Comparison of ENCODE assay signal across 23 mouse cellular contexts in the genomic region with DNA sequence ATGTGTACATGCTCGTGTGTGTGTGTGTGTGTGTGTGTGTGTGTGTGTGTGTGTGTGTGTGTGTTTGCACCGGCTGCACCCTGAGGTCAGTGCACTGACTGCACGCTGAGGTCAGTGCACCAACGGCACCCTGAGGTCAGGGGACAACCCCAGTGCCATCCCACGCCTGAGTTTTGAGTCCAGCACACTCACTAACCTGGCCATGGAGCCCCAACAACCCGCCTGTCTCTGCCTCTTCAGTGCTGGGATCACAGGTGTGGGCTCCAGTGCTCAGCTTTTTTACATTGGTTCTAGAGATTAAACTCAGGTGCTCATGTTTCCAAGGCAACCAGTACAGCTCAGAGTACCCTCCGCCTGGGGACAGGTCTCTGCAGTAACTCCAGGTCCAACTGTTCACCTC. TPM values are rescaled to one million over a fixed set of nuclear protein-coding genes. Genes with fewer than 3 reads are reported as not detected.
DNase-seq lines count a peak whose midpoint lies in the region; ATAC-seq and TF ChIP-seq lines count a peak whose summit lies in the region.
"Had no signal": no experiment of that assay in that cellular context is flagged by ENCODE, and none has a peak within 500 bp of the region (broad histone marks: within the 10 kb centered on the region; RNA-seq: fewer than 3 reads in every experiment).

No protein-coding gene starts in this region.

- no peaks in the 10 kb centered on the region for H3K36me3 ChIP-seq in forebrain, embryonic 10.5 days (replicated peaks)
- no peaks in the 10 kb centered on the region for H3K36me3 ChIP-seq in forebrain, postnatal 0 days (ENCODE audit: insufficient read depth)
- H3K36me3 ChIP-seq in lung, embryonic 14.5 days (ENCODE audit: insufficient read depth), result no peaks in the 10 kb centered on the region
- no peaks in the 10 kb centered on the region for H3K36me3 ChIP-seq in lung, postnatal 0 days (ENCODE audit: insufficient read depth, low read length)
- no peaks in the 10 kb centered on the region for H3K36me3 ChIP-seq in hindbrain, postnatal 0 days (ENCODE audit: insufficient read depth, low read length)
- no peaks in the 10 kb centered on the region for H3K36me3 ChIP-seq in midbrain, embryonic 14.5 days (ENCODE audit: control insufficient read depth, insufficient read depth, low read length)
- H3K36me3 ChIP-seq: heart, embryonic 13.5 days had no signal

- no peak for TF ChIP-seq CTCF in forebrain, postnatal 0 days (IDR thresholded peaks at IDR 0.05; ENCODE audit: low read depth)
- no peak for TF ChIP-seq CTCF in lung, embryonic 14.5 days (IDR thresholded peaks at IDR 0.05; ENCODE audit: low read depth)
- TF ChIP-seq CTCF in lung, postnatal 0 days (IDR thresholded peaks at IDR 0.05), result no peak
- TF ChIP-seq CTCF in hindbrain, postnatal 0 days (IDR thresholded peaks at IDR 0.05; ENCODE audit: low read depth), result no peak

- peak overlapping the region; percentile 88 for H3K27ac ChIP-seq in forebrain, embryonic 10.5 days
- no peak overlapping the region for H3K27ac ChIP-seq in forebrain, postnatal 0 days (ENCODE audit: low read depth, low read length)
- H3K27ac ChIP-seq in lung, embryonic 14.5 days (ENCODE audit: low read depth), result no peak overlapping the region
- no peak overlapping the region for H3K27ac ChIP-seq in lung, postnatal 0 days (ENCODE audit: low read length)
- H3K27ac ChIP-seq in hindbrain, postnatal 0 days, result no peak overlapping the region
- no peak overlapping the region for H3K27ac ChIP-seq in midbrain, embryonic 14.5 days (replicated peaks; ENCODE audit: low read depth, low read length)
- H3K27ac ChIP-seq: heart, embryonic 13.5 days; layer of hippocampus, adult 2 months; stomach, postnatal 0 days had no signal

- TF ChIP-seq EP300 in lung, postnatal 0 days (IDR thresholded peaks at IDR 0.05), result no peak

- peaks cover 3% of the 10 kb centered on the region; the same call in 1 of the 2 replicates for H3K27me3 ChIP-seq in forebrain, embryonic 10.5 days (ENCODE audit: poor library complexity, severe bottlenecking)
- H3K27me3 ChIP-seq in forebrain, postnatal 0 days (ENCODE audit: insufficient read depth, low read length), result no peaks in the 10 kb centered on the region
- H3K27me3 ChIP-seq in lung, embryonic 14.5 days (ENCODE audit: insufficient read depth, low read length), result no peaks in the 10 kb centered on the region
- no peaks in the 10 kb centered on the region for H3K27me3 ChIP-seq in lung, postnatal 0 days (replicated peaks; ENCODE audit: insufficient read depth, low read length)
- no peaks in the 10 kb centered on the region for H3K27me3 ChIP-seq in hindbrain, postnatal 0 days (ENCODE audit: insufficient read depth, low read length)
- no peaks in the 10 kb centered on the region for H3K27me3 ChIP-seq in midbrain, embryonic 14.5 days (ENCODE audit: control insufficient read depth, insufficient read depth, low read length)
- H3K27me3 ChIP-seq: heart, embryonic 13.5 days had no signal

- peaks cover 46% of the 10 kb centered on the region for H3K4me1 ChIP-seq in forebrain, embryonic 10.5 days
- H3K4me1 ChIP-seq in forebrain, postnatal 0 days (ENCODE audit: insufficient read depth), result no peaks in the 10 kb centered on the region; the same call in 1 of the 2 replicates
- H3K4me1 ChIP-seq in lung, embryonic 14.5 days (ENCODE audit: insufficient read depth), result peaks cover 4% of the 10 kb centered on the region; the same call in 1 of the 2 replicates
- H3K4me1 ChIP-seq in lung, postnatal 0 days (ENCODE audit: insufficient read depth, low read depth, low read length), result no peaks in the 10 kb centered on the region
- peaks cover 3% of the 10 kb centered on the region; the same call in 1 of the 2 replicates for H3K4me1 ChIP-seq in hindbrain, postnatal 0 days (ENCODE audit: insufficient read depth, low read length)
- peaks cover 25% of the 10 kb centered on the region for H3K4me1 ChIP-seq in midbrain, embryonic 14.5 days (ENCODE audit: control insufficient read depth, insufficient read depth, low read length)

- no peak for DNase-seq in forebrain, embryonic 10.5 days (ENCODE audit: extremely low spot score, low spot score)
- no peak for DNase-seq in forebrain, postnatal 0 days
- peak; percentile 45 for DNase-seq in lung, embryonic 14.5 days
- no peak for DNase-seq in lung, postnatal 0 days (ENCODE audit: low spot score)
- DNase-seq in hindbrain, postnatal 0 days (ENCODE audit: low spot score), result peak; percentile 31
- peak; percentile 37 for DNase-seq in midbrain, embryonic 14.5 days
- DNase-seq in thymus, postnatal 25 days, result no peak
- no peak for DNase-seq in neural tube, embryonic 10.5 days (ENCODE audit: extremely low spot score, low spot score)
- DNase-seq: adrenal gland, postnatal 36 days; cerebellum, adult 9-11 months; heart, postnatal 4 days; right cerebral cortex, adult 18-20 months; thymus, postnatal 14 days had no signal

- WGBS in forebrain, embryonic 10.5 days, result 48% methylated on average over 6 of the region's 7 CpGs
- 38% methylated on average over 7 of the region's 7 CpGs for WGBS in forebrain, postnatal 0 days
- 41% methylated on average over 7 of the region's 7 CpGs for WGBS in lung, embryonic 14.5 days
- WGBS in lung, postnatal 0 days, result 39% methylated on average over 7 of the region's 7 CpGs
- whole genome bisulfite sequencing in hindbrain, postnatal 0 days, result 29% methylated on average over 7 of the region's 7 CpGs
- WGBS in midbrain, embryonic 14.5 days, result 39% methylated on average over 7 of the region's 7 CpGs

- no peak overlapping the region for H3K4me3 ChIP-seq in forebrain, embryonic 10.5 days
- no peak overlapping the region for H3K4me3 ChIP-seq in forebrain, postnatal 0 days (ENCODE audit: low read depth, low read length)
- no peak overlapping the region for H3K4me3 ChIP-seq in lung, embryonic 14.5 days (ENCODE audit: low read depth, low read length)
- H3K4me3 ChIP-seq in lung, postnatal 0 days (ENCODE audit: low read depth, low read length), result no peak overlapping the region
- no peak overlapping the region for H3K4me3 ChIP-seq in hindbrain, postnatal 0 days (ENCODE audit: low read length)
- H3K4me3 ChIP-seq in midbrain, embryonic 14.5 days (replicated peaks; ENCODE audit: low read depth, low read length), result no peak overlapping the region
- H3K4me3 ChIP-seq: erythroblast, embryonic 14.5 days; heart, embryonic 13.5 days; layer of hippocampus, adult 2 months had no signal

- H3K9ac ChIP-seq in forebrain, postnatal 0 days, result no peak overlapping the region
- no peak overlapping the region for H3K9ac ChIP-seq in lung, embryonic 14.5 days
- no peak overlapping the region for H3K9ac ChIP-seq in lung, postnatal 0 days (replicated peaks; ENCODE audit: low read depth)
- H3K9ac ChIP-seq in hindbrain, postnatal 0 days (replicated peaks; ENCODE audit: low read length), result no peak overlapping the region
- no peak overlapping the region for H3K9ac ChIP-seq in midbrain, embryonic 14.5 days (replicated peaks; ENCODE audit: low read length)
- H3K9ac ChIP-seq: heart, embryonic 13.5 days had no signal

- no peak for ATAC-seq in forebrain, postnatal 0 days
- ATAC-seq in lung, embryonic 14.5 days (ENCODE audit: insufficient read depth), result peak; percentile 32; the same call in 1 of the 2 replicates
- ATAC-seq in lung, postnatal 0 days, result no peak; the same call in 1 of the 2 replicates
- ATAC-seq in hindbrain, postnatal 0 days, result peak; percentile 52; the same call in 1 of the 2 replicates
- no peak for ATAC-seq in midbrain, embryonic 14.5 days (ENCODE audit: low FRiP score, low TSS enrichment)

- no peak overlapping the region for H3K4me2 ChIP-seq in forebrain, postnatal 0 days (ENCODE audit: low read depth)
- no peak overlapping the region for H3K4me2 ChIP-seq in lung, embryonic 14.5 days
- H3K4me2 ChIP-seq in lung, postnatal 0 days (replicated peaks; ENCODE audit: low read depth, low read length), result no peak overlapping the region
- no peak overlapping the region for H3K4me2 ChIP-seq in hindbrain, postnatal 0 days (ENCODE audit: low read depth, low read length)
- no peak overlapping the region for H3K4me2 ChIP-seq in midbrain, embryonic 14.5 days (ENCODE audit: low read length)
- H3K4me2 ChIP-seq: heart, embryonic 13.5 days had no signal

- no peaks in the 10 kb centered on the region for H3K9me3 ChIP-seq in forebrain, embryonic 10.5 days
- no peaks in the 10 kb centered on the region for H3K9me3 ChIP-seq in forebrain, postnatal 0 days (ENCODE audit: low read length)
- H3K9me3 ChIP-seq in lung, embryonic 14.5 days (ENCODE audit: low read depth, low read length), result no peaks in the 10 kb centered on the region
- no peaks in the 10 kb centered on the region for H3K9me3 ChIP-seq in lung, postnatal 0 days (ENCODE audit: low read length)
- H3K9me3 ChIP-seq in hindbrain, postnatal 0 days (ENCODE audit: low read length), result no peaks in the 10 kb centered on the region
- no peaks in the 10 kb centered on the region for H3K9me3 ChIP-seq in midbrain, embryonic 14.5 days (ENCODE audit: control insufficient read depth, low read length)
- H3K9me3 ChIP-seq: heart, embryonic 13.5 days had no signal

RNA-seq across cellular contexts. Expression of gene Kcnk16, which starts 42.5 kb away (rescaled TPM):
- polyA plus RNA-seq in forebrain, embryonic 10.5 days (2016; fragmentation: Nextera tagmentation; extraction: Ambion mirVana), result not detected in 2 replicates
- total RNA-seq in forebrain, postnatal 0 days (2014; rRNA removed), result not detected in 2 replicates
- not detected in 2 replicates for polyA plus RNA-seq in forebrain, postnatal 0 days (2015; fragmentation: Nextera tagmentation; extraction: Ambion mirVana)
- polyA plus RNA-seq in lung, embryonic 14.5 days (2014; fragmentation: Nextera tagmentation; extraction: Ambion mirVana), result 2.6 and 3.0 TPM in 2 replicates
- polyA plus RNA-seq in lung, postnatal 0 days (2015; fragmentation: Nextera tagmentation; extraction: Ambion mirVana), result 0.20 TPM in 1 of 2 replicates, not detected in the other
- total RNA-seq in hindbrain, postnatal 0 days (2014; rRNA removed), result 0.18 TPM in 1 of 2 replicates, not detected in the other
- not detected in 2 replicates for polyA plus RNA-seq in hindbrain, postnatal 0 days (2015; fragmentation: Nextera tagmentation; extraction: Ambion mirVana)
- not detected in 2 replicates for polyA plus RNA-seq in midbrain, embryonic 14.5 days (2014; fragmentation: Nextera tagmentation; extraction: Ambion mirVana)
- total RNA-seq: adrenal gland, postnatal 36 days; heart, postnatal 4 days; layer of hippocampus, adult 2 months; left cerebral cortex, adult 8-10 months; neutrophil, adult 5-6 weeks had no signal
- polyA plus RNA-seq: gonadal fat pad, adult 2 months; kidney, embryonic 16.5 days; limb, embryonic 14.5 days; spleen, adult 2 months had no signal

RNA-seq across cellular contexts. Expression of gene Kcnk5, which starts 44.9 kb away (rescaled TPM):
- polyA plus RNA-seq in forebrain, embryonic 10.5 days (2016; fragmentation: Nextera tagmentation; extraction: Ambion mirVana), result 16.1 and 16.8 TPM in 2 replicates
- total RNA-seq in forebrain, postnatal 0 days (2014; rRNA removed), result 0.76 and 1.0 TPM in 2 replicates
- 0.63 and 0.71 TPM in 2 replicates for polyA plus RNA-seq in forebrain, postnatal 0 days (2015; fragmentation: Nextera tagmentation; extraction: Ambion mirVana)
- 9.3 and 10.7 TPM in 2 replicates for polyA plus RNA-seq in lung, embryonic 14.5 days (2014; fragmentation: Nextera tagmentation; extraction: Ambion mirVana)
- 4.5 and 5.2 TPM in 2 replicates for polyA plus RNA-seq in lung, postnatal 0 days (2015; fragmentation: Nextera tagmentation; extraction: Ambion mirVana)
- total RNA-seq in hindbrain, postnatal 0 days (2014; rRNA removed), result 0.84 and 1.7 TPM in 2 replicates
- 1.0 TPM in 2 replicates for polyA plus RNA-seq in hindbrain, postnatal 0 days (2015; fragmentation: Nextera tagmentation; extraction: Ambion mirVana)
- 0.43 and 0.88 TPM in 2 replicates for polyA plus RNA-seq in midbrain, embryonic 14.5 days (2014; fragmentation: Nextera tagmentation; extraction: Ambion mirVana)

Comparison
In these comparisons a context has a peak if more than half of its experiments do, and no peak if none do; other contexts are left out.
1. DNase-seq: peak in lung, embryonic 14.5 days (single experiment), hindbrain, postnatal 0 days (single experiment) and midbrain, embryonic 14.5 days (single experiment); none in forebrain, embryonic 10.5 days (single experiment), forebrain, postnatal 0 days (single experiment), lung, postnatal 0 days (single experiment), thymus, postnatal 25 days (single experiment) and neural tube, embryonic 10.5 days (single experiment).
2. ATAC-seq: peak in lung, embryonic 14.5 days (single experiment) and hindbrain, postnatal 0 days (single experiment); none in forebrain, postnatal 0 days (single experiment), lung, postnatal 0 days (single experiment) and midbrain, embryonic 14.5 days (single experiment).